Mouse (Mus musculus) megakaryocyte, embryonic 14.5 days (primary cell): ENCODE data around the gene Plagl1.
"Not testable (repeated sequence)": the region's sequence is repeated elsewhere in the genome, so short reads cannot be mapped to it uniquely, and the experiment has no call there.

Experiments
- FLI1 ChIP-seq: IDR thresholded peaks from 2 replicates; pipeline ENCODE4 v1.6.1; 2012; ENCODE audit warnings: low read length, inconsistent platforms, mixed read lengths
- GATA1 ChIP-seq: IDR thresholded peaks from 3 replicates; pipeline ENCODE4 v1.6.1; 2012; ENCODE audit warnings: mixed read lengths, low read length, inconsistent platforms, borderline replicate concordance

- TF ChIP-seq GATA1, FLI1: not testable (repeated sequence)
These were observed 36.3 kb upstream of the Plagl1 start for GRCm38 (mm10) chr10:13023985-13024384.
